Mouse (Mus musculus) liver, postnatal 0 days (tissue): Measurements from ENCODE around the gene Patl1. TPM values are rescaled to one million over a fixed set of nuclear protein-coding genes. Genes with fewer than 3 reads are reported as not detected.
"Not testable (repeated sequence)": the region's sequence is repeated elsewhere in the genome, so short reads cannot be mapped to it uniquely, and the experiment has no call there.

ENCODE experiments used
- ATAC-seq: fragments of 200-750 bp; cut with Nextera tagmentation; 2 replicates; pipeline ENCODE4 v1.8.0; 2017; ENCODE audit warnings: mild to moderate bottlenecking, moderate library complexity
- DNase-seq: peaks from one replicate; pipeline ENCODE4 v3.0.0-alpha.2; 2016
- H3K27ac ChIP-seq: fragments of 300-500 bp; sonication (generic); 2 replicates; pipeline ENCODE4 v1.5.1; 2014; ENCODE audit warnings: antibody characterized with exemption, moderate library complexity, mild to moderate bottlenecking, low read depth
- H3K27me3 ChIP-seq: fragments of 300-500 bp; sonication (generic); 2 replicates; pipeline ENCODE4 v1.6.1; 2014; ENCODE audit warnings: low read length, control low read depth, mixed read lengths; ENCODE audit not compliant: insufficient read depth
- H3K36me3 ChIP-seq: fragments of 300-500 bp; sonication (generic); replicated peaks from 2 replicates; pipeline ENCODE4 v1.6.1; 2014; ENCODE audit warnings: mild to moderate bottlenecking, control low read depth, low read length, moderate library complexity, mixed read lengths; ENCODE audit not compliant: insufficient read depth
- H3K4me1 ChIP-seq: fragments of 300-500 bp; sonication (generic); 2 replicates; pipeline ENCODE4 v1.6.1; 2014; ENCODE audit warnings: antibody characterized with exemption, mild to moderate bottlenecking, control low read depth; ENCODE audit not compliant: insufficient read depth
- H3K4me2 ChIP-seq: fragments of 300-500 bp; sonication (generic); 2 replicates; pipeline ENCODE4 v1.6.1; 2014; ENCODE audit warnings: low read depth, mild to moderate bottlenecking, low read length, moderate library complexity, mixed read lengths
- H3K4me3 ChIP-seq: fragments of 300-500 bp; sonication (generic); 2 replicates; pipeline ENCODE4 v1.5.1; 2014; ENCODE audit warnings: low read depth, low read length
- H3K9ac ChIP-seq: fragments of 300-500 bp; sonication (generic); replicated peaks from 2 replicates; pipeline ENCODE4 v1.6.1; 2014; ENCODE audit warnings: mild to moderate bottlenecking, moderate library complexity
- H3K9me3 ChIP-seq: fragments of 300-500 bp; sonication (generic); 2 replicates; pipeline ENCODE4 v1.6.1; 2016; ENCODE audit warnings: mild to moderate bottlenecking, control low read depth, low read length, mixed read lengths
- CTCF ChIP-seq: sonication (generic); IDR thresholded peaks from 2 replicates; pipeline ENCODE4 v1.5.1; 2016; ENCODE audit warnings: antibody characterized with exemption, low read depth
- EP300 ChIP-seq: IDR thresholded peaks from 2 replicates; pipeline ENCODE4 v1.6.1; 2016; ENCODE audit warnings: antibody characterized with exemption, low read depth, mild to moderate bottlenecking
- WGBS: fragments of 180-500 bp; shearing (Covaris S2); extraction: QIAGEN DNeasy Blood & Tissue Kit; methylation state at CpG from one replicate; pipeline ENCODE4 v1.1.7; 2014; ENCODE audit not compliant: insufficient replicate concordance; 5-methylcytosine and 5-hydroxymethylcytosine counted together
- polyA plus RNA-seq: library from polyadenylated mRNA; unstranded; fragments of >200 nt; fragmentation: Nextera tagmentation; extraction: Ambion mirVana; gene quantifications from 2 replicates; pipeline ENCODE4 v1.2.1, GENCODE M21; 2015

Gene Patl1
- polyA plus RNA-seq, 1 experiment from 2014 or later = 5.4 TPM

DNA sequence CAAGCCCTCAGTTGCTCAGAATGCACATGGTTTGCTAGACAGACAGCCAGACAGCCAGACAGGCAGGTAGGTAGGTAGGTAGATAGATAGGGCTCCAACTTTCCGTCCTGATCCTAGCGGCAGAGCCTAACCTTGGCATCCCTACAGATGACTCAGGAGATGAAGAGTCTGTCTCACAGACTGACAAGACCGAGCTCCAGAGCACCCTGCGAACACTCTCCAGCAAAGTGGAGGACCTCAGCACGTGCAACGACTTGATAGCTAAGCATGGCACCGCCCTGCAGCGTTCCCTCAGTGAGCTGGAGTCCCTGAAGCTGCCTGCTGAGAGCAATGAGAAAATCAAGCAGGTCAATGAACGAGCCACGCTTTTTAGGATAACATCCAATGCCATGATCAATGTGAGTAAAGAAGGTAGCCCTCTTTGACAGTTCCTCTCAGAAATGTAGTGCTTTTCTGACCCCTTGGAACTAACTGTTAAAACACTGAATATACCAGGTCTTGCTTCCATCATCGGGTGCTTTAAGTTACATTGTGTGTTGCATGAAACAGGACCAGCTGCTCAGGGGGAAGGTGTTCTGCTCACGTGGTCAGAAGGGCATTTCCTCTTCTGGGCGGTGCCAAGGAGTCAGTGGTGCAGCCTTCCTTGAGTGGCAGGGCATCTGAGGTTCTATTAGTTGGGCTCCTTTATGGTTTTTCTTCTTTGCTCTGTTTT, 61.5 kb downstream of the Patl1 start:
- Histone ChIP-seq H3K4me2 (no peak overlapping the region), H3K27me3 (no peaks in the 10 kb centered on the region), H3K27ac (no peak overlapping the region), H3K4me3 (no peak overlapping the region), H3K4me1 (peaks cover 3% of the 10 kb centered on the region), H3K36me3 (peaks cover 77% of the 10 kb centered on the region), H3K9ac (no peak overlapping the region), H3K9me3 (no peaks in the 10 kb centered on the region)
- peak; percentile 51 for ATAC-seq
- whole genome bisulfite sequencing = 75% methylated on average over 13 of the region's 13 CpGs
- TF ChIP-seq CTCF = no peak
- no peak for TF ChIP-seq EP300
- DNase-seq = no peak

DNA sequence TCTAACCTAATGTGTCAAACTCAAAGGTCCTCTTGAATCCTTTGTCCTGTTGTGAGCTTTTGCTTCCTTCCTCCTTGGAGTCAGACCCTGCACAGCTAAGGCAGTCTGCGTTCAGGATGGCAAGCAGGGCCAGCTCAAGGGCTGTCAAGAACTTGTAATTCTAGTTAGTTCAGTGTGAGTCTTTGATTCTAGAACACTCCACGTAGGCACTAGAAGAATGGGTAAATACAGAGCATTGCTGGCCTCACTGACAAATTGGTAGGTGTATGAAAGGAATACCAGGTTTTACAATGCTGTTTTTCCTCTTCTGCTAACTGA, 62.0 kb downstream of the Patl1 start:
- Histone ChIP-seq H3K9ac (no peak overlapping the region), H3K4me1 (peaks cover 3% of the 10 kb centered on the region), H3K27ac (no peak overlapping the region), H3K4me3 (no peak overlapping the region), H3K9me3 (no peaks in the 10 kb centered on the region), H3K36me3 (peaks cover 82% of the 10 kb centered on the region), H3K27me3 (no peaks in the 10 kb centered on the region), H3K4me2 (no peak overlapping the region)
- ATAC-seq (no peak), DNase-seq (no peak)
- WGBS = 92% methylated on average over 2 of the region's 2 CpGs
- no peak for TF ChIP-seq CTCF
- no peak for TF ChIP-seq EP300

DNA sequence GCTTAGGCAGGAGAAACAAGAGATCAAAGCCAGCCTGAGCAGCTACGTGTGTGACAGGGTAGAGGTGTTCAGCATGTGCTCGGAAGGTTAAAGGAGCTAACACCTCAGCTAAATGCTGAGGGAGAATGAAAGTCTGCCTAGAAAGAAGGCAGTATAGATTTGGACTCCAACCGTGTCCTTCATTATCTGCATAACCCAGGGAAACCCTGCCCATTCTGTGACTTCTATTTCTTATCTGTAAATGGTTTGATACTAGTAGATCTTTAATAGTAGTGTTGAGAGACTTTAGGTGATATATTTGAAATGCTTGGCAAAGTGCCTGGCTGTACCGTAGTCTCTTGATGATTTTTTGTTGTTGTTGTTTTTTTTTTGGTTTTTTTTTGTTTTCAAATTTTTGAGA, 63.5 kb downstream of the Patl1 start:
- Histone ChIP-seq H3K4me3 (no peak overlapping the region), H3K9me3 (no peaks in the 10 kb centered on the region), H3K9ac (no peak overlapping the region), H3K27ac (no peak overlapping the region), H3K27me3 (no peaks in the 10 kb centered on the region), H3K4me2 (no peak overlapping the region), H3K36me3 (peaks cover 95% of the 10 kb centered on the region), H3K4me1 (no peaks in the 10 kb centered on the region; the same call in 1 of the 2 replicates)
- ATAC-seq = no peak
- 69% methylated on average over 4 of the region's 4 CpGs for WGBS
- no peak for TF ChIP-seq CTCF
- DNase-seq = no peak

DNA sequence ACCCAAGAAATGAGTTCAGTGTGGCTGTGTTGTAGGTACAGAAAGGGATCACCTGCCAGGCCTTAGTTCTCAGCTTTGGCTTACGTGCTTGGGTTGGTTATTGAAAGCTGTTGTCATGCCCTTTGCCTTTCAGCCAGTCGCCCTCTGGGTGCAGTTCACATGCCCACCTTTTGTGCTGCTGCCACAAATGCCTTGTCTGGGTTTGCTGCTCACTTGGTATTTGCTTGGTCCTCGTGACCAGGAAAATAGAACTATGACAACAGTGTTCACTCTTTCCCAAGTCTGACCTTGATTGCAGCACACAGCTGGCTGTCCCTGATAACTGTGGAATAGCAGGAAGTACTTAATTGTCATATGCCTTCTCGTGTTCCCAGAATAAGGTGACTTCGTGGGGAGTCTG, 65.2 kb downstream of the Patl1 start:
- no peaks in the 10 kb centered on the region for H3K9me3 ChIP-seq
- TF ChIP-seq CTCF (no peak), EP300 (no peak)
- H3K4me1 ChIP-seq = no peaks in the 10 kb centered on the region; the same call in 1 of the 2 replicates
- H3K4me3 ChIP-seq = no peak overlapping the region
- no peak overlapping the region for H3K4me2 ChIP-seq
- H3K27ac ChIP-seq = no peak overlapping the region
- ATAC-seq = peak; percentile 29; the same call in 1 of the 2 replicates
- H3K9ac ChIP-seq = no peak overlapping the region
- DNase-seq = no peak
- peaks cover 89% of the 10 kb centered on the region for H3K36me3 ChIP-seq
- no peaks in the 10 kb centered on the region for H3K27me3 ChIP-seq
- 68% methylated on average over 5 of the region's 5 CpGs for WGBS

DNA sequence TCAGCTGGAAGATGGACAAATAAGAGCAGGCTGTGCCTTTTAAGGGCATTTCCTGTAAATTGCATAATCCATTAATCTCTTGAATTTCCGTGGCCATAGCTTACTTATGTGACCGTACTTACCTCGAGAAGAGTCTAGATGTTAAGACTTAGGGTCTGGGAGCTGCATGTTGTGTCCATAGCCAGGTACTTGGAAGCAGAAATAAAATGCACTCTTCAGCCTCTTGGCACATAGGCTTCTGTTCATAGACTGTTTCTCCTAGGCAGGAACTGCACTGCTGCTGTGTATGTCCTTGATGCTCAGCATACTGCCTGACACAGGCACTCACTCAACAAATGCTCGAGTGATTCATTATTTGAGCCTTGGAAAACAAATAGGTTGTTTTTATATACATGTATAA, 68.3 kb downstream of the Patl1 start:
- Histone ChIP-seq H3K4me3 (no peak overlapping the region), H3K4me2 (no peak overlapping the region), H3K9me3 (no peaks in the 10 kb centered on the region), H3K9ac (no peak overlapping the region), H3K27me3 (no peaks in the 10 kb centered on the region), H3K36me3 (peaks cover 84% of the 10 kb centered on the region), H3K27ac (no peak overlapping the region), H3K4me1 (no peaks in the 10 kb centered on the region)
- DNase-seq (no peak), ATAC-seq (no peak)
- WGBS = 75% methylated on average over 4 of the region's 4 CpGs
- TF ChIP-seq CTCF = no peak
- no peak for TF ChIP-seq EP300

DNA sequence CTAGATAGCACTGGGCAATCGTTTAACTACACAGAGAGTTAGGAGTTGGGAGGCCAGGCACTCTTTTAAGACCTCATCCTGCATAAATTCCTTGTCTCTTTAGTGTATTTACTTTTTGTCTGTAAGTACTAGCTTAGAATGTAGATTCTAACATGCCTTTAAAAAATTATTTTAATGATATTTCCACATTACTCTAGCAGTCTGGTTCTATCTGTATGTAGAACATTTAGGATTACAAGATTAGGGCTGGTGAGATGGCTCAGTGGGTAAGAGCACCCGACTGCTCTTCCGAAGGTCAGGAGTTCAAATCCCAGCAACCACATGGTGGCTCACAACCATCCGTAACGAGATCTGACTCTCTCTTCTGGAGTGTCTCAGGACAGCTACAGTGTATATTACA, 72.4 kb downstream of the Patl1 start:
- not testable (repeated sequence) for H3K27ac ChIP-seq, H3K4me2 ChIP-seq, H3K4me3 ChIP-seq, H3K9me3 ChIP-seq, H3K9ac ChIP-seq, H3K27me3 ChIP-seq, ATAC-seq, H3K4me1 ChIP-seq, DNase-seq
- peaks cover 74% of the 10 kb centered on the region for H3K36me3 ChIP-seq
- WGBS = 85% methylated on average over 5 of the region's 5 CpGs

DNA sequence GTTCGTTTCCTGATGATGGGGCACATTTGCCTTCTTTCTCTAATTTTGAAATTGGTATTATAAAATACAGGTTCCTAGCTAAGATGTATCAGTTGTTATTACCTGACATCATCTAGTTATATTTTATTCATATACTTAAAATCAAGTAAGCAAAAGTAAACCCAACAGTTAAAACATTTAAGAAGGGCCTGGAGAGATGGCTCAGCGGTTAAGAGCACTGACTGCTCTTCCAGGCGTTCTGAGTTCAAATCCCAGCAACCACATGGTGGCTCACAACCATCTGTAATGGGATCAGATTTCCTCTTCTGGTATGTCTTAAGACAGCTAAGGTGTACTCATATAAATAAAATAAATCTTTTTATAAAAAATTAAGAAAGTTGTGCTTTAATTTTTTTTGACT, 75.6 kb downstream of the Patl1 start:
- TF ChIP-seq CTCF = no peak
- TF ChIP-seq EP300 = no peak
- no peak for ATAC-seq
- no peak overlapping the region for H3K27ac ChIP-seq
- no peaks in the 10 kb centered on the region for H3K27me3 ChIP-seq
- DNase-seq = no peak
- peaks cover 73% of the 10 kb centered on the region for H3K36me3 ChIP-seq
- no peak overlapping the region for H3K4me2 ChIP-seq
- no peak overlapping the region for H3K4me3 ChIP-seq
- H3K4me1 ChIP-seq = no peaks in the 10 kb centered on the region
- H3K9me3 ChIP-seq = no peaks in the 10 kb centered on the region
- H3K9ac ChIP-seq = no peak overlapping the region
- WGBS = 89% methylated on average over 3 of the region's 3 CpGs
